Mouse (Mus musculus) embryo, embryonic 10.5 days (tissue): Measurements from ENCODE around the gene Arg1.

Experiments
- DNase-seq: peaks from one replicate; pipeline ENCODE4 v3.0.0-alpha.2; 2015; ENCODE audit warnings: low spot score

Arg1 gene

GRCm38 (mm10) chr10:24926962-24927720, at the start of gene Arg1:
Gene Arg1 (minus strand): TSS chr10:24927484.
- peak; percentile 77 for DNase-seq

GRCm38 (mm10) chr10:24973845-24974514, 46.7 kb upstream of the Arg1 start:
- no peak for DNase-seq

GRCm38 (mm10) chr10:24973385-24973784, 46.1 kb upstream of the Arg1 start:
- peak; percentile 30 for DNase-seq

- peak; percentile 23 for DNase-seq
Measured at GRCm38 (mm10) chr10:24972923-24973322, 45.6 kb upstream of the Arg1 start.

- no peak for DNase-seq
Measured at GRCm38 (mm10) chr10:24965821-24966550, 38.7 kb upstream of the Arg1 start.

- no peak for DNase-seq
Measured at GRCm38 (mm10) chr10:24961889-24962288, 34.6 kb upstream of the Arg1 start.

GRCm38 (mm10) chr10:24961112-24961511, 33.8 kb upstream of the Arg1 start:
- DNase-seq, result peak; percentile 76

GRCm38 (mm10) chr10:24959043-24959916, 32.0 kb upstream of the Arg1 start:
- DNase-seq, result peak; percentile 66

- DNase-seq, result no peak
Measured at GRCm38 (mm10) chr10:24958280-24959042, 31.2 kb upstream of the Arg1 start.

GRCm38 (mm10) chr10:24953876-24954275, 26.6 kb upstream of the Arg1 start:
- DNase-seq, result no peak

- DNase-seq, result no peak
Measured at GRCm38 (mm10) chr10:24952549-24952948, 25.3 kb upstream of the Arg1 start.

- DNase-seq, result no peak
Measured at GRCm38 (mm10) chr10:24951575-24951974, 24.3 kb upstream of the Arg1 start.

GRCm38 (mm10) chr10:24950223-24950622, 22.9 kb upstream of the Arg1 start:
- no peak for DNase-seq

GRCm38 (mm10) chr10:24948278-24948677, 21.0 kb upstream of the Arg1 start:
- no peak for DNase-seq

- no peak for DNase-seq
Measured at GRCm38 (mm10) chr10:24947871-24948270, 20.6 kb upstream of the Arg1 start.

- DNase-seq, result no peak
Measured at GRCm38 (mm10) chr10:24930143-24930542, 2.9 kb upstream of the Arg1 start.

- peak; percentile 79 for DNase-seq
Measured at GRCm38 (mm10) chr10:24928072-24928471, 788 bp upstream of the Arg1 start.

- peak; percentile 44 for DNase-seq
Measured at GRCm38 (mm10) chr10:24926380-24926779, 904 bp downstream of the Arg1 start.

GRCm38 (mm10) chr10:24924296-24924695, 3.0 kb downstream of the Arg1 start:
- no peak for DNase-seq

- DNase-seq, result no peak
Measured at GRCm38 (mm10) chr10:24922977-24923376, 4.3 kb downstream of the Arg1 start.

GRCm38 (mm10) chr10:24915486-24915885, 11.8 kb downstream of the Arg1 start:
- no peak for DNase-seq
